Mouse (Mus musculus) left cerebral cortex, adult 2 months (tissue): ENCODE measurements around the gene Gm20896. TPM values are rescaled to one million over a fixed set of nuclear protein-coding genes. Genes with fewer than 3 reads are reported as not detected.
"Not testable (repeated sequence)": the region's sequence is repeated elsewhere in the genome, so short reads cannot be mapped to it uniquely, and the experiment has no call there.

Experiments
- DNase-seq, 2 experiments: peaks; one replicate each; pipeline ENCODE4 v3.0.0; 2021 to 2022; ENCODE audit warnings: low spot score in 2 of 2, mixed read lengths in 1 of 2; ENCODE audit errors: extremely low spot score in 1 of 2
- H3K27ac ChIP-seq: fragments of 200-600 bp; 2 replicates; pipeline ENCODE4 v1.8.1; 2022
- H3K4me3 ChIP-seq: fragments of 200-600 bp; 2 replicates; pipeline ENCODE4 v1.8.1; 2022
- intact Hi-C: fragments of 180-260 bp; cut with DNase I; formaldehyde crosslinking; loops from one replicate; pipeline ENCODE4 v1.15.1; 2025
- long read RNA-seq, 2 experiments: library from polyadenylated mRNA; stranded (forward); transcript quantifications; one replicate each; pipeline ENCODE4 v2.0.0; 2021; ENCODE audit warnings: borderline mapping rate in 2 of 2
- total RNA-seq, 2 experiments: library from RNA; stranded (reverse); gene quantifications; 2 replicates each; pipeline ENCODE4 v1.2.3; 2021

The Gm20896 gene
- not detected for total RNA-seq
- long read RNA-seq, experiment 1 = 0 reads
- long read RNA-seq, experiment 2 = 0 reads

DNA sequence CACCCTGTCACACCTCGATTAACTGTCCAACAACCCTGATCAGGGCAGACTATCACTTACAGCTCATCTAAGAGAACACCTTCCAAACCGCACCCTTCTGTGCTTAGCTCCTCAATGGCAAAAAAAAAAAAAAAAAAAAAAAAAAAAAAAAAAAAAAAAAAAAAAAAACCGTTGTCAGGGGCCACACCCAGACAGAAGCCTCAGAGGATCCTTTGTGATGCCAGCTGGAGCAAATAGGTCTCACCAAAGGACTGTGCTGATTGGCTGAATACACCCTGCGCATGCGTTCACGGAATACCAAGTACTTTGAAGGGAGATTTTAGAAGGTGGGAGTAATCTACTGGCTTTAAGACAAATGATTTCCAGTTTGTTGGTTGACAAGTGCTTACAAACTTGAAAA is at the start of gene Gm20896:
TSS of gene Gm20896 (minus strand) at position 101 of the 400 bp plus-strand sequence.
- H3K4me3 ChIP-seq, intact Hi-C loops, H3K27ac ChIP-seq, DNase-seq: not testable (repeated sequence)
